Mouse (Mus musculus): ENCODE results near the gene Kcnj1. TPM values are rescaled to one million over a fixed set of nuclear protein-coding genes. Genes with fewer than 3 reads are reported as not detected.

The Kcnj1 gene
- polyA plus RNA-seq, 1 experiment from 2014 or later: 0.09 TPM

Other genes starting within 250 kb of the Kcnj1 start
- 0.28 and 0.60 TPM in 2 replicates for gene Kcnj5, start 28.1 kb upstream of the Kcnj1 start, polyA plus RNA-seq (2014; fragmentation: Nextera tagmentation; extraction: Ambion mirVana)
- gene Fli1, start 170.4 kb downstream of the Kcnj1 start, polyA plus RNA-seq (2014; fragmentation: Nextera tagmentation; extraction: Ambion mirVana): 7.9 and 9.1 TPM in 2 replicates

All from hindbrain, embryonic 14.5 days (tissue).